Mouse (Mus musculus) megakaryocyte, adult 5-6 weeks (primary cell): ENCODE data around the gene Serpini1. TPM values are rescaled to one million over a fixed set of nuclear protein-coding genes. Genes with fewer than 3 reads are reported as not detected.
"Not testable (repeated sequence)": the region's sequence is repeated elsewhere in the genome, so short reads cannot be mapped to it uniquely, and the experiment has no call there.

Experiments
- ATAC-seq: 2 replicates; pipeline ENCODE4 v1.8.0; 2016; ENCODE audit warnings: mild to moderate bottlenecking, inconsistent platforms; ENCODE audit not compliant: poor library complexity, severe bottlenecking
- total RNA-seq, 2 experiments: library from RNA; stranded (forward) in 1 of 2; stranded (reverse) in 1 of 2; fragments of 153-499, 151-499 nt in 1 of 2; fragments of 221-1000, 200-1000 nt in 1 of 2; gene quantifications; 2 replicates each; pipeline versions ENCODE4 v1.2.3 to v1.2.4; 2015 to 2017

Serpini1 gene
- total RNA-seq, 2 experiments from 2014 or later, result 0.76 to 1.1 TPM

- no peak for ATAC-seq
These were observed 76.3 kb downstream of the Serpini1 start for GRCm38 (mm10) chr3:75633635-75634034.

GRCm38 (mm10) chr3:75635648-75636047 is 78.3 kb downstream of the Serpini1 start:
- no peak for ATAC-seq

GRCm38 (mm10) chr3:75639546-75639945 is 82.2 kb downstream of the Serpini1 start:
- ATAC-seq, result no peak

GRCm38 (mm10) chr3:75647542-75647941 is 90.2 kb downstream of the Serpini1 start:
- ATAC-seq, result no peak

- ATAC-seq, result no peak
These were observed 90.9 kb downstream of the Serpini1 start for GRCm38 (mm10) chr3:75648226-75648625.

- ATAC-seq, result not testable (repeated sequence)
These were observed 93.2 kb downstream of the Serpini1 start for GRCm38 (mm10) chr3:75650416-75651154.

GRCm38 (mm10) chr3:75651603-75652115 is 94.3 kb downstream of the Serpini1 start:
- ATAC-seq, result no peak

- not testable (repeated sequence) for ATAC-seq
These were observed 96.6 kb downstream of the Serpini1 start for GRCm38 (mm10) chr3:75653901-75654300.

GRCm38 (mm10) chr3:75655578-75656344 is 98.4 kb downstream of the Serpini1 start:
- ATAC-seq, result no peak

GRCm38 (mm10) chr3:75666962-75667361 is 109.6 kb downstream of the Serpini1 start:
- no peak for ATAC-seq

- no peak for ATAC-seq
These were observed 113.1 kb downstream of the Serpini1 start for GRCm38 (mm10) chr3:75670425-75670824.

- no peak for ATAC-seq
These were observed 125.5 kb downstream of the Serpini1 start for GRCm38 (mm10) chr3:75682881-75683280.

- no peak for ATAC-seq
These were observed 129.4 kb downstream of the Serpini1 start for GRCm38 (mm10) chr3:75686775-75687174.

GRCm38 (mm10) chr3:75687187-75687825 is 130.0 kb downstream of the Serpini1 start:
- no peak for ATAC-seq

GRCm38 (mm10) chr3:75690321-75690720 is 133.0 kb downstream of the Serpini1 start:
- no peak for ATAC-seq

GRCm38 (mm10) chr3:75692088-75692487 is 134.7 kb downstream of the Serpini1 start:
- no peak for ATAC-seq

Other genes starting within 250 kb of the Serpini1 start
- gene Wdr49, start 75.4 kb upstream of the Serpini1 start, total RNA-seq (2015), result 0.14 TPM in 1 of 2 replicates, not detected in the other
- not detected in 2 replicates for gene Wdr49, start 75.4 kb upstream of the Serpini1 start, total RNA-seq (2017)
- 81.3 and 90.3 TPM in 2 replicates for gene Pdcd10, start 691 bp upstream of the Serpini1 start, total RNA-seq (2015)
- gene Pdcd10, start 691 bp upstream of the Serpini1 start, total RNA-seq (2017), result 150 and 165 TPM in 2 replicates
- gene Gm29133, start 190.7 kb downstream of the Serpini1 start, total RNA-seq (2015), result not detected in 2 replicates
- gene Gm29133, start 190.7 kb downstream of the Serpini1 start, total RNA-seq (2017), result not detected in 2 replicates